Mouse (Mus musculus) midbrain, postnatal 0 days (tissue): ENCODE results near the gene Gm8994. TPM values are rescaled to one million over a fixed set of nuclear protein-coding genes. Genes with fewer than 3 reads are reported as not detected.

Source experiments
- ATAC-seq: fragments of 200-750 bp; cut with Nextera tagmentation; 2 replicates; pipeline ENCODE4 v1.8.0; 2017; ENCODE audit warnings: moderate number of reproducible peaks, mild to moderate bottlenecking, moderate TSS enrichment, moderate library complexity; ENCODE audit not compliant: low FRiP score
- DNase-seq: peaks from one replicate; pipeline ENCODE4 v3.0.0-alpha.2; 2015; ENCODE audit warnings: low spot score
- H3K27ac ChIP-seq: fragments of 300-500 bp; sonication (generic); 2 replicates; pipeline ENCODE4 v1.5.1; 2014; ENCODE audit warnings: low read depth, mild to moderate bottlenecking, low read length, mixed read lengths
- H3K27me3 ChIP-seq: fragments of 300-500 bp; sonication (generic); 2 replicates; pipeline ENCODE4 v1.6.1; 2014; ENCODE audit warnings: low read length, control low read depth, mixed read lengths; ENCODE audit not compliant: insufficient read depth
- H3K36me3 ChIP-seq: fragments of 300-500 bp; sonication (generic); 2 replicates; pipeline ENCODE4 v1.6.1; 2014; ENCODE audit warnings: low read length, control low read depth, mixed read lengths; ENCODE audit not compliant: insufficient read depth
- H3K4me1 ChIP-seq: fragments of 300-500 bp; sonication (generic); 2 replicates; pipeline ENCODE4 v1.6.1; 2014; ENCODE audit warnings: mild to moderate bottlenecking, control low read depth, antibody characterized with exemption, low read length, mixed read lengths; ENCODE audit not compliant: insufficient read depth
- H3K4me2 ChIP-seq: fragments of 300-500 bp; sonication (generic); 2 replicates; pipeline ENCODE4 v1.6.1; 2014; ENCODE audit warnings: low read depth, mild to moderate bottlenecking, low read length, mixed read lengths; ENCODE audit not compliant: poor library complexity, severe bottlenecking
- H3K4me3 ChIP-seq: fragments of 300-500 bp; sonication (generic); 2 replicates; pipeline ENCODE4 v1.5.1; 2014; ENCODE audit warnings: low read depth, mild to moderate bottlenecking, low read length, moderate library complexity
- H3K9ac ChIP-seq: fragments of 300-500 bp; sonication (generic); replicated peaks from 2 replicates; pipeline ENCODE4 v1.6.1; 2014; ENCODE audit warnings: mild to moderate bottlenecking, low read length, moderate library complexity, mixed read lengths; ENCODE audit not compliant: poor library complexity, severe bottlenecking
- H3K9me3 ChIP-seq: fragments of 300-500 bp; sonication (generic); 2 replicates; pipeline ENCODE4 v1.6.1; 2016; ENCODE audit warnings: low read length, control low read depth
- CTCF ChIP-seq: IDR thresholded peaks from 2 replicates; pipeline ENCODE4 v1.5.1; 2016; ENCODE audit warnings: antibody characterized with exemption, mild to moderate bottlenecking
- WGBS: fragments of 180-500 bp; shearing (Covaris S2); extraction: QIAGEN DNeasy Blood & Tissue Kit; methylation state at CpG from one replicate; pipeline ENCODE4 v1.1.7; 2014; 5-methylcytosine and 5-hydroxymethylcytosine counted together
- polyA plus RNA-seq: library from polyadenylated mRNA; unstranded; fragments of >200 nt; fragmentation: Nextera tagmentation; extraction: Ambion mirVana; gene quantifications from 2 replicates; pipeline ENCODE4 v1.2.1, GENCODE M21; 2015
- total RNA-seq: library from RNA; depleted of rRNA; stranded (reverse); fragments of >200 nt; gene quantifications from 2 replicates; pipeline ENCODE4 v1.2.3, GENCODE M21; 2014

Gm8994 gene
- total and polyA plus RNA-seq, 2 experiments from 2014 or later, result 0.11 TPM; not detected in 1

DNA sequence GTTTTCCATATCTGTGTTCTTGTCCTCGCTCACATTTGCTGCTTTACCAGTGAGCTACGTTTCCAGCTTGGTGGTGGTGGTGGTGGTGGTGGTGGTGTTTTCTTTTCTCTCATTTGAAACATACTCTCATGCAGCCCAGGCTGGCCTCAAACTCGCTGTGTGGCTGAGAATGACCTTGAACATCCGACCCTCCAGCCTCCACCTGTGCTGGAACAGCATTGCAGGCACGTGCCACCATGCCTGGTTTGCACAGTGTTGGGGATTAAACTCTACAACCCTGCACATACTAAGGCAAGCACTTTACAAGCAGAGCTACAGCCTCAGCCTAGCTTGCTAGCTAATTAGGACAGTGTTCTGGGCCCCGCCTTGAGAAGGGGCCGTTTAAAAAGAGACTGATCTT, 18.3 kb downstream of the Gm8994 start:
- no peak overlapping the region for H3K4me3 ChIP-seq
- ATAC-seq, result no peak
- no peaks in the 10 kb centered on the region for H3K36me3 ChIP-seq
- no peak for TF ChIP-seq CTCF
- no peak overlapping the region for H3K9ac ChIP-seq
- no peak for DNase-seq
- H3K9me3 ChIP-seq, result no peaks in the 10 kb centered on the region
- H3K4me1 ChIP-seq, result no peaks in the 10 kb centered on the region
- no peak overlapping the region for H3K27ac ChIP-seq
- 89% methylated on average over 7 of the region's 7 CpGs for WGBS
- no peak overlapping the region for H3K4me2 ChIP-seq
- no peaks in the 10 kb centered on the region for H3K27me3 ChIP-seq

- no peaks in the 10 kb centered on the region for H3K9me3 ChIP-seq
- no peak for DNase-seq
- WGBS, result 20% methylated on average over 5 of the region's 5 CpGs
- no peak overlapping the region for H3K27ac ChIP-seq
- H3K36me3 ChIP-seq, result no peaks in the 10 kb centered on the region
- H3K27me3 ChIP-seq, result no peaks in the 10 kb centered on the region
- no peak overlapping the region for H3K4me2 ChIP-seq
- TF ChIP-seq CTCF, result peak; percentile 32
- no peak overlapping the region for H3K4me3 ChIP-seq
- H3K9ac ChIP-seq, result no peak overlapping the region
- H3K4me1 ChIP-seq, result no peaks in the 10 kb centered on the region
- ATAC-seq, result no peak
Measured at GRCm38 (mm10) chr6:136347053-136347452, 19.7 kb downstream of the Gm8994 start.

DNA sequence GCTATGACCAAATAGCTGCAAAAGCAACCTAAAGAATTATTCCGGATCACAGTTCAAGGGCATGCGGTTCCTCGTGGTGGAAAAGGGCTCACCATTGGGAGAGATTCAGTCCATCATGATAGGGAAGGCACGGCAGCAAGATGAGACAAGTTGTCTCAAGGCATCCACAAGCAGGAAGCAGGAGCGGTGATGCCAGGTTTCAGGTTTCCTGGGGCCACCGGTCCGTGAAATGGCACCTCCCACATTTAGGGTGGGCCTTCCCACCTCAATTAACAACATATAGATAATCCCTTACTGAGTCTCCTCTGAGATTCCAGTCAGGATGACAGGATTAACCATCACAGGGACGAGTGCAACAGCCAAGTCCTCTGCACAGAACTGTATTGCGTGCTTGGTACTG, 20.3 kb downstream of the Gm8994 start:
- no peak overlapping the region for H3K4me3 ChIP-seq
- H3K9ac ChIP-seq, result no peak overlapping the region
- H3K36me3 ChIP-seq, result no peaks in the 10 kb centered on the region
- H3K4me2 ChIP-seq, result no peak overlapping the region
- H3K4me1 ChIP-seq, result no peaks in the 10 kb centered on the region
- H3K27me3 ChIP-seq, result no peaks in the 10 kb centered on the region
- no peaks in the 10 kb centered on the region for H3K9me3 ChIP-seq
- no peak overlapping the region for H3K27ac ChIP-seq
- ATAC-seq (no peak), DNase-seq (no peak)
- 53% methylated on average over 9 of the region's 9 CpGs for WGBS
- no peak for TF ChIP-seq CTCF

DNA sequence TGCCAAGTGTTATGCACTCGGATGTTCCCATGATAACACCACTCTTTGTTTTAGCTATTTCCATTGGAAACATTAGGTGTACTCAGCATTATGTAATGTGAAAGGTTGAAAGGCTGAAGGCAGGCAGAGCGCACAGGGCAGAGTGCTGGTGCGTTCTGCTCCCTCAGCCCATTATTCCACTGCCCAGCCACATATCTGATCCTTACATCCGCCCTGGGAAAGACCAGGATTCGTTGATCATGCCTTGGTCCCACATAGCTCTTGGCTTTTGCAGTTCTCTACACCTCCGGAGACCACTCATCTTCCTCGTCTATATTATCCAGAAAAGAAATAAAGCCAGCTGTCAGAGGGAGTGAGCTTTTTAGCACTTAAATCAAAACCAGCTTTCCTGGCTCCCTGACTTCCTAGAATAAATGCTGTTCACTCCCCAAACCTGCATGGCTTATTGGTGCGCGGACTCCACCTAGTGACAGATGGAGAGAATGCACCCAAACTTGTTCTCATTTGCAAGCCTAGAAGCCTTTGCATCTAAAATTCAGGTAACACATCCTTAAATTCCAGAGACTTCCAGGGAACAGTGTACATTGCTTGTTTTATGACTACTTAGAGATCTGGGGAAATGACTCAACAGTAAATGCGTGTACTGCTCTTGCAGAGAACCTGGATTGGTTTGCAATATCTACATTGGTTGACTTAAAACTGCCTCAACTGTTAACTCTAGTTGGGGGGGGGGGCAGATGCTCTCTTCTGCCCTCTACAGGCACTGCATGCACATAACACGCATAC, 26.3 kb downstream of the Gm8994 start:
- no peak overlapping the region for H3K4me3 ChIP-seq
- WGBS, result 35% methylated on average over 11 of the region's 11 CpGs
- TF ChIP-seq CTCF, result peak; percentile 96
- no peaks in the 10 kb centered on the region for H3K36me3 ChIP-seq
- H3K9me3 ChIP-seq, result no peaks in the 10 kb centered on the region
- H3K27me3 ChIP-seq, result no peaks in the 10 kb centered on the region
- H3K4me2 ChIP-seq, result peak overlapping the region; percentile 18; the same call in 1 of the 2 replicates
- DNase-seq (peak; percentile 89), ATAC-seq (peak; percentile 56; the same call in 1 of the 2 replicates)
- no peak overlapping the region for H3K9ac ChIP-seq
- no peaks in the 10 kb centered on the region for H3K4me1 ChIP-seq
- H3K27ac ChIP-seq, result no peak overlapping the region

- no peak for DNase-seq
- no peak for ATAC-seq
- no peak overlapping the region for H3K9ac ChIP-seq
- no peaks in the 10 kb centered on the region for H3K4me1 ChIP-seq
- no peaks in the 10 kb centered on the region for H3K9me3 ChIP-seq
- no peaks in the 10 kb centered on the region for H3K27me3 ChIP-seq
- no peak for TF ChIP-seq CTCF
- H3K27ac ChIP-seq, result no peak overlapping the region
- 67% methylated on average over 5 of the region's 5 CpGs for WGBS
- H3K36me3 ChIP-seq, result no peaks in the 10 kb centered on the region
- no peak overlapping the region for H3K4me3 ChIP-seq
- no peak overlapping the region for H3K4me2 ChIP-seq
Measured at GRCm38 (mm10) chr6:136358471-136358870, 31.1 kb downstream of the Gm8994 start.

GRCm38 (mm10) chr6:136363313-136363712, 36.0 kb downstream of the Gm8994 start:
- no peaks in the 10 kb centered on the region for H3K36me3 ChIP-seq
- H3K27me3 ChIP-seq, result no peaks in the 10 kb centered on the region
- no peak overlapping the region for H3K27ac ChIP-seq
- no peak for TF ChIP-seq CTCF
- no peak overlapping the region for H3K4me3 ChIP-seq
- no peak overlapping the region for H3K9ac ChIP-seq
- 88% methylated on average over 8 of the region's 8 CpGs for WGBS
- no peaks in the 10 kb centered on the region; the same call in 1 of the 2 replicates for H3K4me1 ChIP-seq
- DNase-seq (no peak), ATAC-seq (no peak)
- no peaks in the 10 kb centered on the region for H3K9me3 ChIP-seq
- no peak overlapping the region for H3K4me2 ChIP-seq
